Mouse (Mus musculus) liver, embryonic 11.5 days (tissue): ENCODE data around the gene Cox7a2. TPM values are rescaled to one million over a fixed set of nuclear protein-coding genes. Genes with fewer than 3 reads are reported as not detected.

Source experiments
- ATAC-seq: fragments of 200-750 bp; cut with Nextera tagmentation; replicated peaks from 2 replicates; pipeline ENCODE4 v1.8.0; 2017; ENCODE audit warnings: moderate number of reproducible peaks, mild to moderate bottlenecking, moderate TSS enrichment, moderate library complexity; ENCODE audit not compliant: low FRiP score
- DNase-seq: peaks from one replicate; pipeline ENCODE4 v3.0.0-alpha.2; 2017; ENCODE audit warnings: low spot score
- H3K27ac ChIP-seq: fragments of 300-500 bp; sonication (generic); 2 replicates; pipeline ENCODE4 v1.5.1; 2014; ENCODE audit warnings: mild to moderate bottlenecking, low read depth, low read length, control low read depth
- H3K27me3 ChIP-seq: fragments of 300-500 bp; sonication (generic); replicated peaks from 2 replicates; pipeline ENCODE4 v1.6.1; 2014; ENCODE audit warnings: low read length, mixed read lengths; ENCODE audit not compliant: control insufficient read depth, insufficient read depth
- H3K36me3 ChIP-seq: fragments of 300-500 bp; sonication (generic); 2 replicates; pipeline ENCODE4 v1.6.1; 2014; ENCODE audit warnings: mild to moderate bottlenecking, low read length, moderate library complexity, mixed read lengths; ENCODE audit not compliant: control insufficient read depth, insufficient read depth
- H3K4me1 ChIP-seq: fragments of 300-500 bp; sonication (generic); replicated peaks from 2 replicates; pipeline ENCODE4 v1.6.1; 2014; ENCODE audit warnings: low read length, mixed read lengths; ENCODE audit not compliant: control insufficient read depth, insufficient read depth
- H3K4me2 ChIP-seq: fragments of 300-500 bp; sonication (generic); 2 replicates; pipeline ENCODE4 v1.6.1; 2014; ENCODE audit warnings: mild to moderate bottlenecking, control low read depth, moderate library complexity
- H3K4me3 ChIP-seq: fragments of 300-500 bp; sonication (generic); 2 replicates; pipeline ENCODE4 v1.5.1; 2014; ENCODE audit warnings: low read depth, low read length, control low read depth
- H3K9ac ChIP-seq: fragments of 300-500 bp; sonication (generic); 2 replicates; pipeline ENCODE4 v1.6.1; 2014; ENCODE audit warnings: low read depth, low read length, control low read depth
- H3K9me3 ChIP-seq: fragments of 300-500 bp; sonication (generic); 2 replicates; pipeline ENCODE4 v1.6.1; 2016; ENCODE audit warnings: low read length, inconsistent platforms, mixed read lengths; ENCODE audit not compliant: control insufficient read depth
- WGBS: fragments of 180-500 bp; shearing (Covaris S2); extraction: QIAGEN DNeasy Blood & Tissue Kit; methylation state at CpG from one replicate; pipeline ENCODE4 v1.1.7; 2014; 5-methylcytosine and 5-hydroxymethylcytosine counted together
- polyA plus RNA-seq: library from polyadenylated mRNA; unstranded; fragments of >200 nt; fragmentation: Nextera tagmentation; extraction: Ambion mirVana; gene quantifications from 2 replicates; pipeline ENCODE4 v1.2.1, GENCODE M21; 2014

Gene Cox7a2
- polyA plus RNA-seq, 1 experiment from 2014 or later, result 720 TPM

DNA sequence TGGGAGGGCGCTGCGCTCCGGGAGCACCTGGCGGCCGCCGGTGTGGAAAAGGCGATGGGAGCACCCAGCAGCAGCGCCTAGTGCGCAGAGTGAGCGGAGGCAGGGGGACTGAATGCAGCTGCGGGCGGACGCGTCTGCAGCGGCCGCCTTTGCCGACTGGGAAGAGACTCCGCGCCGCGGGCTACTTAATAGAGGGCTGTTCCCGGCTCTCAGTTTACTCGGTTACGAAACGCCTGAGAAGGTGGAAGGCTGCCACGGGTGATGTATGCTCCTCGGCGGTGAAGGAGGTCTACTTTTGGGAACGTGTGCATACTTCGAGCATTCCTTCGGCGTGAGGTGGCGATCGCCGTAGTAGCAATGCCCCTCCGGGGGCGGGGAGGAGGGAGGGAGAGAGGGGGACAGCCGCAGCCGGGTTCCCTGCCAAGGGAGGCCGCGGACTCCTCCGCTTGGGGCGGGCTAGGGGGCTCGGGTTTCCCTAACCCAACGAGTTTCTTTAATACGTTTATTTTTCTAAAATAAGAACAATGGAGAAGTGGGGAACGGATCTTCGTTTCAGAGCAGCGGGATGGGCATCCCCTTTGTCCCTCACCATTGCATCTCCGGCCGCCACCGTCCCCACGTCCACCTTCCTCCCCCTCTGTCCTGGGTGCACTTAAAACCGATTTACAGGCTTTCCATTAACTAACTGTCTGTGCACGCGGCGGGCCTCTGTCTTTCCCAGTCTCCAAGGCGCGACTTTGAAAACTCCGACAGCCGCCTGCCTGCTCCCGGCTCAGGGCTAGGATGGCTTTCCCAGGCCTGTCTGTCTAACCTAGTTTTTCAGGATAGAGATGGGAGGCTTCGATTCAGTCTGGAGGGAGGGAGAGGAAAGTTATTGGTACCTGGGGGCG, 41.0 kb downstream of the Cox7a2 start, which contains the start of gene Col12a1:
Gene Col12a1 (minus strand): TSS at position 351 of the 890 bp plus-strand sequence.
- H3K9ac ChIP-seq, result peak within 1 kb of the TSS; percentile 15; the same call in 1 of the 2 replicates
- H3K27ac ChIP-seq, result no peak within 1 kb of the TSS
- H3K4me2 ChIP-seq, result peak within 1 kb of the TSS; percentile 68
- 0 out of 2 replicates have a peak, but pooled peaks cover 4% of the 10 kb centered on the region for H3K4me1 ChIP-seq
- H3K4me3 ChIP-seq, result peak within 1 kb of the TSS; percentile 46
- peaks cover 43% of the 10 kb centered on the region for H3K27me3 ChIP-seq
- WGBS, result 2% methylated on average over 64 of the region's 64 CpGs
- DNase-seq (peak; percentile 44), ATAC-seq (peak; percentile 18)
- H3K9me3 ChIP-seq, result no peaks in the 10 kb centered on the region
- no peaks in the 10 kb centered on the region for H3K36me3 ChIP-seq

DNA sequence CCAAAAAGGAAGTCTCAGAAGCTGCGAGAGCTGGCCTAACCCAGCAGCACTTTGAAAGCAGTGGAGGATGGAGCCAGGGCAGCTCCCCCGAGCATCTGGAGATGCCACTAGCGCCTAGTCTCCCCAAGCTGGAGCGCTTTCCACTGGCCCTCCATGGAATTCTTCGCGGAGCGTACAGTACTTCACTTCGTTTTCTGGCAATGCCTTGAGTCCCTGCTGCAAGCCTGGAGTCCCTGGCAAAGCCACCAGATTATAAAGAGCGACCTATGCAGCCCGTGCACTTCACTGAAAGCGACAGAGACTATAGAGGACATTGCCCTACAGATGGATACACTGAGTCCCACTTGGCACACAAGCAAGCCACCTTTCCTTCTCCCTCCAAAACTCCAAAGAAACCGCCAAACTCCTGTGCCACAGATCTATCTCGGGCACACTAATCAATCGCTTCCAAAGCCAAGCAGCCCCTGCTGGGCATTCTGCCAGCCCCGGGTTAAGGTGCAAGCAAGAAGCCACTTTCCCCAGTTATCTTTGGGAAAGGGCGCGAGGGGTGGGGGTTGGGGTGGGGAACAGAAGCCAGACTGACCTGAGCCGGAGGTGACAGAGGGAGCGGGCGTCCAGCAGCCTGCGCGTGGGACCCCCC, 41.7 kb downstream of the Cox7a2 start:
- DNase-seq (peak; percentile 41), ATAC-seq (no peak)
- H3K9me3 ChIP-seq, result no peaks in the 10 kb centered on the region
- WGBS, result 2% methylated on average over 22 of the region's 22 CpGs
- peaks cover 43% of the 10 kb centered on the region for H3K27me3 ChIP-seq
- H3K4me3 ChIP-seq, result peak overlapping the region; percentile 46
- no peaks in the 10 kb centered on the region for H3K36me3 ChIP-seq
- 0 out of 2 replicates have a peak, but pooled peaks cover 4% of the 10 kb centered on the region for H3K4me1 ChIP-seq
- 0 out of 2 replicates have a peak overlapping the region, but pooled peaks have one; percentile 15 for H3K9ac ChIP-seq
- peak overlapping the region; percentile 68 for H3K4me2 ChIP-seq
- H3K27ac ChIP-seq, result no peak overlapping the region

DNA sequence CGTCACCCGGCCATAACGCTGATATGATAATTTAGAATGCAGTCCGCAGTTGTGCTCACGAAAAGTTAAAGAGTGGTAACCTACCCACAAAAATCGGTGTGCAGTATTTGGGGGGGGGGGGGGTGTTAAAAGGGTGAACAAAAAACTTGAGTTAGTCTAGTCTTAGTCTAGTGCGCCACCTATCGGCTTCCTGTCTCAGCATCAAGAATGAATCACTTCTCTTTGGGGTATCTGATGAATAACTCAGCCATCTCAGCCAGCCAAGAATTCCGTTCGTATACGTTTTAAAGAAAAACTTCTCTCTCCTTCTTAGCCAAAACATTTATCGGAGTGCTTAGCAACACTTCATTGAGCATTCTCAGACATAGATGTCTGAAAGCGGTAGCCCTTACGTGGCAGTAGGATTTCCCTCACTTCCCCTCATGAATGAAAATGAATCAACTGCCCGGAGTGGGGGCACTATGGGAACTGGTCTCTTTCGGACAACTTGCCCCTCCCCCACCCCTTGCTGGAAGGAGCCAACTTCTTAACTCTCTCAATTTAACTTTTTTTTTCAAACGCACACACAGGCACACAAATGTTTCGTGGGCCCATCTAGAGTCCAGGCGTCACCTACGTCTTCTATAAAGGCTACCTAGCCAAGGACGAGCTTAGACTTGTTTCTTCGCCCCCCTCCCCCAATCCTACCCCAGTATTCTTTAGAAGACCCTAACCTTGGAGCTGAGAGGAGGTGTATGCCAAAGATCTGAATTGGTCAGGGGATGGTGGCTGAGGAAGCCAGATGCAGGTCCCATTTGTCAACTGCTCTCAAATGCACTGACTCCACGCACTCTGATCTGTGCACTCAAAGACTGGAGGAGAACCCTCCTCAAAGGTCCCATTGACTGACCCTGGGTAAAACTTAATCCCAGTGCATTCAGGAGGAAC, 42.5 kb downstream of the Cox7a2 start:
- Histone ChIP-seq H3K4me1 (0 out of 2 replicates have a peak, but pooled peaks cover 4% of the 10 kb centered on the region), H3K4me2 (peak overlapping the region; percentile 68), H3K4me3 (peak overlapping the region; percentile 3; the same call in 1 of the 2 replicates), H3K9ac (no peak overlapping the region), H3K27ac (no peak overlapping the region), H3K9me3 (no peaks in the 10 kb centered on the region), H3K36me3 (no peaks in the 10 kb centered on the region), H3K27me3 (peaks cover 43% of the 10 kb centered on the region)
- ATAC-seq (no peak), DNase-seq (no peak)
- WGBS, result 11% methylated on average over 23 of the region's 23 CpGs

DNA sequence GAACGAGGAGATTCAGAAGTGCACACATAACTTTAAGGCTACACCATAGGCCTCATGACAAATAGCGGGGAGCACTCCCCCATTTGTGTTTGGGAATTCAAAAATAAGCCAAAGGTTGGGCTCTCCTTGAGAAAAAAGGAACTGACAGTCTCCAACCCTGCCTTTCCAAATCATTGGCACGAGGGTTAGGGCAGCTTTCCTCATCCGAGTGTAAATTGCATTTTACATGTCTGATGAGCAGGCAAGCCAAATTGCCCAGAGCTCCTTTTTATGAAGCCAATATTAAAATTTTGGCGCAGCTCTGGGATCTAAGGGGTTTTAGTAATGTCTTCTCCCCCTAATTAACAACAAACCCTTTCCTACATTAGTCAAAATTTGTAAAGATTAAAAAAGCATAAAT, 43.2 kb downstream of the Cox7a2 start:
- H3K4me3 ChIP-seq, result no peak overlapping the region
- H3K9ac ChIP-seq, result no peak overlapping the region
- no peak overlapping the region for H3K4me2 ChIP-seq
- H3K36me3 ChIP-seq, result no peaks in the 10 kb centered on the region
- DNase-seq, result no peak
- 48% methylated on average over 5 of the region's 5 CpGs for WGBS
- no peak overlapping the region for H3K27ac ChIP-seq
- H3K9me3 ChIP-seq, result no peaks in the 10 kb centered on the region
- peaks cover 43% of the 10 kb centered on the region for H3K27me3 ChIP-seq
- H3K4me1 ChIP-seq, result 0 out of 2 replicates have a peak, but pooled peaks cover 4% of the 10 kb centered on the region
- no peak for ATAC-seq

DNA sequence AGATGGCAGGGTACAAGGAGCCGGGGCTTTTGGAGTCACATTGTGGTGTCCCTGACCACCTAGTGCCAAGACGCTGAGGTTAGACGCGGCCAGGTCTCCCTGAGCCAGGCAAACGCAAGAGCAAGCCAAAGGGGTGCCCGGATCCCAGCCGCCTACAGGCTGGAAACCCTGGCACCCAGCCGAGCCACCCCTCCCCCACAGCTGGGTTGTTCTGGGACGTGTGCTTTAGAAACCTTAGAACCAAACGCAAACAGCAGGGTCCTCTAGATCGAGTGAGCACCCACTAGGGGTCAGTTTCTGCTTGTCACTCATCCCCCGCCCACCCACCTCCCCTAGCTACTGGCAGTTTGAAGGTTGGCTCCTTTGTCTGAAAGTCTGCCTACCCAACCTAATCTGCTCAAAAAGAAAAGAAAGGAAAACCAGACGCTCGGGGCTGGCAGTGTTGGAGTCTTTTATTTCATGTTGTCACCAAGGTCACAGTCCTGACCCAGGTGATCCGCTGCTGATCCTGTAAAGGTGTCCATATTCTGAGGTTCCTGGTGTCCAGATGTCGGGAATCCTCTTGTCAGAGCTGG, 45.1 kb downstream of the Cox7a2 start:
- H3K9me3 ChIP-seq, result no peaks in the 10 kb centered on the region
- no peak overlapping the region for H3K27ac ChIP-seq
- no peak overlapping the region for H3K9ac ChIP-seq
- DNase-seq, result peak; percentile 50
- ATAC-seq, result 0 out of 2 replicates have a peak, but pooled peaks have one; percentile 24
- peak overlapping the region; percentile 53 for H3K4me2 ChIP-seq
- H3K27me3 ChIP-seq, result peaks cover 29% of the 10 kb centered on the region
- WGBS, result 10% methylated on average over 16 of the region's 16 CpGs
- H3K4me1 ChIP-seq, result 0 out of 2 replicates have a peak, but pooled peaks cover 4% of the 10 kb centered on the region
- H3K4me3 ChIP-seq, result no peak overlapping the region
- H3K36me3 ChIP-seq, result no peaks in the 10 kb centered on the region

Other genes starting within 250 kb of the Cox7a2 start
- gene Col12a1, start 41.0 kb downstream of the Cox7a2 start, polyA plus RNA-seq, result 4.2 TPM in 2 replicates
- 46.9 and 51.5 TPM in 2 replicates for gene Tmem30a, start 33.6 kb upstream of the Cox7a2 start, polyA plus RNA-seq